Mouse (Mus musculus) spleen, postnatal 36 days (tissue): Measurements from ENCODE around the gene Pdx1.

Experiments
- DNase-seq, 2 experiments: peaks; one replicate each; pipeline ENCODE4 v3.0.0; 2022; ENCODE audit warnings: low spot score in 2 of 2, mixed read lengths in 1 of 2

Pdx1 gene

DNA sequence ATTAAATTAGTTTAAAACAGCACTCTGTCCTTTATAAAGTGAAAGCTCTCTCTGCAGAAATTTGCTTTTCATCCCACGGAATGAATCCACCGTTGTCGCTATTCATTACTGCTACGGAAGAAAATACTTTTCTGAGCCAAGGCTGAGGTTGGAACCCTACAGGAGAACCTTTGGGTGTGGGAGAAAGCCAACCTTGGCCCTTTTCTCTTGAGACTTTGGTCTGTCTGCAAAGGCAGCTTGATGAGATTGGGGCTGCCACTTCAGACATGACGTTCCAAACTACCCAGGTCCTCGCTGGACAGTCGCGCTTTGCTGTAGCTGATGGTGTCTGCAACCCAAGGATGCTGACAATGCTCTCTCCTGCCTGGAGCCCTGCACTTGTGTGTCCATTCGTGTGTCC, 38.7 kb downstream of the Pdx1 start:
- DNase-seq = no peak

DNA sequence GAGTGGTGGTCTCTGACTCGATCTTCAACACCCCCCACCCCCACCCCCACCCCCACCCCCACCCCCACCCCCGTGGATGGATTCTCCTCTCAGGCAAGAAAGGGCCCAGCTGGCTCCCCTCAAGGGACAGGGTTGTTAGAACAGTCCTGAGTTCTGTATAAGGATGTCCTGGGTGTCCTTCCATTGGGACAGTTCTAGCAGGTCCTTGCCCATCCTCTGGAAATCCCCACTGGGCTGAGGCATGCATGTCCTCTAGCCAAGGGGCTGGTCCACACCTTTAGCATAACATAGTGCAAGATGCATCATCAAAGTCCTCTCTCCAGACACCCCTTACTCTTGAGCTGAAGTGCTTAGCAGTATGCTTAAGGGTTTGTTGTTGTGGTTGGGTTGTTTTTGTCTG, 40.0 kb downstream of the Pdx1 start:
- no peak for DNase-seq

- DNase-seq = no peak
Measured at GRCm38 (mm10) chr5:147312830-147313685, 43.3 kb downstream of the Pdx1 start.

- no peak for DNase-seq
Measured at GRCm38 (mm10) chr5:147314646-147315431, 45.1 kb downstream of the Pdx1 start.

GRCm38 (mm10) chr5:147315432-147316075, 45.8 kb downstream of the Pdx1 start:
- no peak for DNase-seq

GRCm38 (mm10) chr5:147317321-147317720, 47.6 kb downstream of the Pdx1 start:
- no peak for DNase-seq

GRCm38 (mm10) chr5:147317991-147318390, 48.2 kb downstream of the Pdx1 start:
- DNase-seq = no peak

GRCm38 (mm10) chr5:147319653-147320052, 49.9 kb downstream of the Pdx1 start:
- DNase-seq = peak in 1 of 2 experiments; percentile 18

GRCm38 (mm10) chr5:147322183-147322582, 52.4 kb downstream of the Pdx1 start, which contains the start of gene Urad:
TSS of gene Urad (minus strand) at chr5:147322440.
- no peak for DNase-seq

GRCm38 (mm10) chr5:147323237-147323917, 53.6 kb downstream of the Pdx1 start:
- DNase-seq = peak; percentile 59 to 66
